Mouse (Mus musculus) right cerebral cortex, postnatal 14 days (tissue): ENCODE measurements around the gene Psd.

Source experiments
- DNase-seq: peaks from one replicate; pipeline ENCODE4 v3.0.0; 2022

Gene Psd

GRCm38 (mm10) chr19:46326756-46327305 lies at the start of gene Psd:
Gene Psd (minus strand): TSS chr19:46327156.
- DNase-seq = peak; percentile 68

GRCm38 (mm10) chr19:46375891-46376290 lies 48.9 kb upstream of the Psd start:
- DNase-seq = no peak

GRCm38 (mm10) chr19:46375489-46375888 lies 48.5 kb upstream of the Psd start:
- DNase-seq = peak; percentile 16

- DNase-seq = no peak
Observed at GRCm38 (mm10) chr19:46374477-46375088, 47.6 kb upstream of the Psd start.

- peak; percentile 59 for DNase-seq
Observed at GRCm38 (mm10) chr19:46369204-46369603, 42.2 kb upstream of the Psd start.

- DNase-seq = no peak
Observed at GRCm38 (mm10) chr19:46367798-46368590, 41.0 kb upstream of the Psd start.

GRCm38 (mm10) chr19:46363294-46364009 lies 36.5 kb upstream of the Psd start:
- no peak for DNase-seq

GRCm38 (mm10) chr19:46362104-46362503 lies 35.1 kb upstream of the Psd start:
- DNase-seq = no peak

- DNase-seq = no peak
Observed at GRCm38 (mm10) chr19:46358381-46358780, 31.4 kb upstream of the Psd start.

- no peak for DNase-seq
Observed at GRCm38 (mm10) chr19:46357344-46358280, 30.7 kb upstream of the Psd start.

- DNase-seq = peak; percentile 91
Observed at GRCm38 (mm10) chr19:46356701-46357138, 29.8 kb upstream of the Psd start.

- no peak for DNase-seq
Observed at GRCm38 (mm10) chr19:46350168-46350932, 23.4 kb upstream of the Psd start, which contains the start of gene 2310034G01Rik. Gene 2310034G01Rik (minus strand): TSS chr19:46350302.

- no peak for DNase-seq
Observed at GRCm38 (mm10) chr19:46349550-46349949, 22.6 kb upstream of the Psd start.

- peak; percentile 88 for DNase-seq
Observed at GRCm38 (mm10) chr19:46348761-46349458, 22.0 kb upstream of the Psd start.

- no peak for DNase-seq
Observed at GRCm38 (mm10) chr19:46347936-46348668, 21.1 kb upstream of the Psd start.

GRCm38 (mm10) chr19:46347146-46347545 lies 20.2 kb upstream of the Psd start:
- no peak for DNase-seq

- DNase-seq = no peak
Observed at GRCm38 (mm10) chr19:46344710-46345419, 17.9 kb upstream of the Psd start.

GRCm38 (mm10) chr19:46339287-46339971 lies 12.5 kb upstream of the Psd start:
- DNase-seq = no peak

GRCm38 (mm10) chr19:46338942-46339286 lies 12.0 kb upstream of the Psd start:
- DNase-seq = no peak
